Mouse (Mus musculus) kidney, embryonic 14.5 days (tissue): ENCODE data around the gene Pgls. TPM values are rescaled to one million over a fixed set of nuclear protein-coding genes. Genes with fewer than 3 reads are reported as not detected.

Experiments
- ATAC-seq: fragments of 200-750 bp; cut with Nextera tagmentation; 2 replicates; pipeline ENCODE4 v1.8.0; 2017; ENCODE audit warnings: moderate number of reproducible peaks, mild to moderate bottlenecking, moderate TSS enrichment, moderate library complexity; ENCODE audit not compliant: low FRiP score, low TSS enrichment
- H3K27ac ChIP-seq: fragments of 300-500 bp; sonication (generic); 2 replicates; pipeline ENCODE4 v1.5.1; 2014; ENCODE audit warnings: low read depth, mild to moderate bottlenecking, low read length, moderate library complexity, mixed read lengths
- H3K27me3 ChIP-seq: fragments of 300-500 bp; sonication (generic); 2 replicates; pipeline ENCODE4 v1.6.1; 2014; ENCODE audit warnings: mild to moderate bottlenecking, low read length; ENCODE audit not compliant: control insufficient read depth, insufficient read depth
- H3K36me3 ChIP-seq: fragments of 300-500 bp; sonication (generic); 2 replicates; pipeline ENCODE4 v1.6.1; 2014; ENCODE audit warnings: low read length, mixed read lengths; ENCODE audit not compliant: control insufficient read depth, insufficient read depth
- H3K4me1 ChIP-seq: fragments of 300-500 bp; sonication (generic); 2 replicates; pipeline ENCODE4 v1.6.1; 2014; ENCODE audit warnings: low read length, mixed read lengths; ENCODE audit not compliant: control insufficient read depth, insufficient read depth
- H3K4me2 ChIP-seq: fragments of 300-500 bp; sonication (generic); replicated peaks from 2 replicates; pipeline ENCODE4 v1.6.1; 2014; ENCODE audit warnings: low read depth, mild to moderate bottlenecking, low read length
- H3K4me3 ChIP-seq: fragments of 300-500 bp; sonication (generic); 2 replicates; pipeline ENCODE4 v1.5.1; 2014; ENCODE audit warnings: mild to moderate bottlenecking, low read length
- H3K9ac ChIP-seq: fragments of 300-500 bp; sonication (generic); 2 replicates; pipeline ENCODE4 v1.6.1; 2014; ENCODE audit warnings: low read depth, mild to moderate bottlenecking, low read length, moderate library complexity
- H3K9me3 ChIP-seq: fragments of 300-500 bp; sonication (generic); 2 replicates; pipeline ENCODE4 v1.6.1; 2016; ENCODE audit warnings: low read length; ENCODE audit not compliant: control insufficient read depth
- WGBS: fragments of 180-500 bp; shearing (Covaris S2); extraction: QIAGEN DNeasy Blood & Tissue Kit; methylation state at CpG from one replicate; pipeline ENCODE4 v1.1.7; 2014; 5-methylcytosine and 5-hydroxymethylcytosine counted together
- polyA plus RNA-seq: library from polyadenylated mRNA; unstranded; fragments of >200 nt; fragmentation: Nextera tagmentation; extraction: Ambion mirVana; gene quantifications from 2 replicates; pipeline ENCODE4 v1.2.1, GENCODE M21; 2014

Gene Pgls
- polyA plus RNA-seq, 1 experiment from 2014 or later = 289 TPM

GRCm38 (mm10) chr8:71625088-71625487 is 33.1 kb downstream of the Pgls start:
- ATAC-seq = no peak
- Histone ChIP-seq H3K4me3 (no peak overlapping the region), H3K9ac (no peak overlapping the region), H3K27me3 (peaks cover 3% of the 10 kb centered on the region; the same call in 1 of the 2 replicates), H3K9me3 (peaks cover 22% of the 10 kb centered on the region), H3K4me1 (peaks cover 13% of the 10 kb centered on the region), H3K27ac (no peak overlapping the region), H3K4me2 (no peak overlapping the region), H3K36me3 (peaks cover 48% of the 10 kb centered on the region)
- WGBS = 81% methylated on average over 1 of the region's 1 CpGs

- Histone ChIP-seq H3K9me3 (peaks cover 20% of the 10 kb centered on the region), H3K4me1 (peaks cover 13% of the 10 kb centered on the region), H3K4me3 (no peak overlapping the region), H3K9ac (no peak overlapping the region), H3K4me2 (no peak overlapping the region), H3K27me3 (peaks cover 9% of the 10 kb centered on the region; the same call in 1 of the 2 replicates), H3K27ac (no peak overlapping the region), H3K36me3 (peaks cover 31% of the 10 kb centered on the region)
- ATAC-seq = no peak
- 88% methylated on average over 9 of the region's 9 CpGs for WGBS
Observed at GRCm38 (mm10) chr8:71626753-71627152, 34.8 kb downstream of the Pgls start.

GRCm38 (mm10) chr8:71627265-71628099 is 35.5 kb downstream of the Pgls start:
- H3K4me3 ChIP-seq = no peak overlapping the region
- H3K36me3 ChIP-seq = peaks cover 24% of the 10 kb centered on the region
- no peak overlapping the region for H3K9ac ChIP-seq
- H3K4me1 ChIP-seq = peaks cover 13% of the 10 kb centered on the region
- peaks cover 9% of the 10 kb centered on the region; the same call in 1 of the 2 replicates for H3K27me3 ChIP-seq
- H3K4me2 ChIP-seq = no peak overlapping the region
- peaks cover 14% of the 10 kb centered on the region for H3K9me3 ChIP-seq
- ATAC-seq = no peak
- H3K27ac ChIP-seq = no peak overlapping the region; the same call in 1 of the 2 replicates
- 43% methylated on average over 9 of the region's 9 CpGs for WGBS

- Histone ChIP-seq H3K4me2 (peak overlapping the region; percentile 97), H3K9ac (peak overlapping the region; percentile 49), H3K4me1 (peaks cover 13% of the 10 kb centered on the region), H3K9me3 (peaks cover 10% of the 10 kb centered on the region), H3K27ac (peak overlapping the region; percentile 57; the same call in 1 of the 2 replicates), H3K4me3 (peak overlapping the region; percentile 47), H3K36me3 (peaks cover 13% of the 10 kb centered on the region), H3K27me3 (peaks cover 13% of the 10 kb centered on the region)
- WGBS = 5% methylated on average over 16 of the region's 16 CpGs
- ATAC-seq = no peak
Observed at GRCm38 (mm10) chr8:71628396-71629095, 36.6 kb downstream of the Pgls start.

- Histone ChIP-seq H3K36me3 (peaks cover 7% of the 10 kb centered on the region; the same call in 1 of the 2 replicates), H3K9ac (peak overlapping the region; percentile 55), H3K4me2 (peak overlapping the region; percentile 97), H3K9me3 (peaks cover 6% of the 10 kb centered on the region; the same call in 1 of the 2 replicates), H3K27me3 (peaks cover 18% of the 10 kb centered on the region), H3K4me3 (peak overlapping the region; percentile 47), H3K4me1 (peaks cover 13% of the 10 kb centered on the region), H3K27ac (peak overlapping the region; percentile 57; the same call in 1 of the 2 replicates)
- under 1% methylated on average over 54 of the region's 55 CpGs for WGBS
- peak; percentile 88 for ATAC-seq
Observed at GRCm38 (mm10) chr8:71629096-71629697, 37.2 kb downstream of the Pgls start.

- peak overlapping the region; percentile 57; the same call in 1 of the 2 replicates for H3K27ac ChIP-seq
- peaks cover 6% of the 10 kb centered on the region; the same call in 1 of the 2 replicates for H3K9me3 ChIP-seq
- H3K36me3 ChIP-seq = peaks cover 2% of the 10 kb centered on the region; the same call in 1 of the 2 replicates
- 1% methylated on average over 25 of the region's 25 CpGs for WGBS
- peaks cover 18% of the 10 kb centered on the region for H3K27me3 ChIP-seq
- peak overlapping the region; percentile 55 for H3K9ac ChIP-seq
- ATAC-seq = peak; percentile 41
- peaks cover 13% of the 10 kb centered on the region for H3K4me1 ChIP-seq
- H3K4me3 ChIP-seq = peak overlapping the region; percentile 47
- peak overlapping the region; percentile 97 for H3K4me2 ChIP-seq
Observed at GRCm38 (mm10) chr8:71629781-71630212, 37.8 kb downstream of the Pgls start.

- ATAC-seq = no peak
- H3K9me3 ChIP-seq = peaks cover 6% of the 10 kb centered on the region; the same call in 1 of the 2 replicates
- 74% methylated on average over 6 of the region's 6 CpGs for WGBS
- H3K36me3 ChIP-seq = peaks cover 2% of the 10 kb centered on the region; the same call in 1 of the 2 replicates
- H3K4me3 ChIP-seq = no peak overlapping the region
- H3K9ac ChIP-seq = no peak overlapping the region
- no peak overlapping the region for H3K27ac ChIP-seq
- peaks cover 18% of the 10 kb centered on the region for H3K27me3 ChIP-seq
- H3K4me1 ChIP-seq = peaks cover 13% of the 10 kb centered on the region
- no peak overlapping the region for H3K4me2 ChIP-seq
Observed at GRCm38 (mm10) chr8:71630761-71631160, 38.8 kb downstream of the Pgls start.

- H3K4me3 ChIP-seq = no peak overlapping the region
- H3K36me3 ChIP-seq = no peaks in the 10 kb centered on the region
- no peak overlapping the region for H3K9ac ChIP-seq
- no peak overlapping the region for H3K27ac ChIP-seq
- H3K27me3 ChIP-seq = peaks cover 18% of the 10 kb centered on the region
- no peak for ATAC-seq
- WGBS = 57% methylated on average over 2 of the region's 2 CpGs
- peaks cover 13% of the 10 kb centered on the region for H3K4me1 ChIP-seq
- H3K9me3 ChIP-seq = peaks cover 6% of the 10 kb centered on the region; the same call in 1 of the 2 replicates
- no peak overlapping the region for H3K4me2 ChIP-seq
Observed at GRCm38 (mm10) chr8:71631897-71632296, 39.9 kb downstream of the Pgls start.
